ENCODE assay signal across 29 mouse cellular contexts in genomic region chr7:101687144-101687543, GRCm38 (mm10).
"Had no signal": no experiment of that assay in that cellular context is flagged by ENCODE, and none has a peak within 500 bp of the region (broad histone marks: within the 10 kb centered on the region; RNA-seq: fewer than 3 reads in every experiment).

No protein-coding gene starts in this region.

- H3K4me1 ChIP-seq: embryonic facial prominence, embryonic 12.5 days; embryonic facial prominence, embryonic 13.5 days; embryonic facial prominence, embryonic 15.5 days had no signal

- ATAC-seq: forebrain, embryonic 13.5 days; forebrain, embryonic 14.5 days; forebrain, embryonic 15.5 days; forebrain, embryonic 16.5 days; forebrain, postnatal 0 days had no signal

- H3K4me2 ChIP-seq: embryonic facial prominence, embryonic 12.5 days; embryonic facial prominence, embryonic 13.5 days; embryonic facial prominence, embryonic 15.5 days; forebrain, embryonic 12.5 days; forebrain, embryonic 13.5 days; forebrain, embryonic 15.5 days had no signal

- H3K4me3 ChIP-seq: embryonic facial prominence, embryonic 10.5 days; embryonic facial prominence, embryonic 12.5 days; embryonic facial prominence, embryonic 13.5 days; embryonic facial prominence, embryonic 15.5 days; erythroblast, embryonic 14.5 days; forebrain, embryonic 10.5 days; forebrain, embryonic 12.5 days; forebrain, embryonic 13.5 days; forebrain, embryonic 15.5 days; heart, adult 2 months had no signal

- H3K9me3 ChIP-seq: embryonic facial prominence, embryonic 10.5 days; embryonic facial prominence, embryonic 12.5 days; embryonic facial prominence, embryonic 13.5 days; embryonic facial prominence, embryonic 15.5 days; forebrain, embryonic 10.5 days; forebrain, embryonic 12.5 days; forebrain, embryonic 13.5 days; forebrain, embryonic 15.5 days had no signal

- H3K27me3 ChIP-seq: embryonic facial prominence, embryonic 12.5 days; embryonic facial prominence, embryonic 13.5 days; embryonic facial prominence, embryonic 15.5 days; forebrain, embryonic 12.5 days; forebrain, embryonic 13.5 days; forebrain, embryonic 15.5 days had no signal

- H3K9ac ChIP-seq: embryonic facial prominence, embryonic 12.5 days; embryonic facial prominence, embryonic 13.5 days; embryonic facial prominence, embryonic 15.5 days; forebrain, embryonic 12.5 days; forebrain, embryonic 13.5 days; forebrain, embryonic 15.5 days; forebrain, postnatal 0 days had no signal

- DNase-seq: cerebellum, adult 18-20 months; cerebellum, adult 2 months; cerebellum, adult 8-10 months; cerebellum, adult 9-10 months; cerebellum, adult 9-11 months; cerebellum, postnatal 10 days; cerebellum, postnatal 14 days; cerebellum, postnatal 25 days; cerebellum, postnatal 36 days; embryo, embryonic 11 days; forebrain, postnatal 0 days; gastrocnemius, postnatal 10 days; gastrocnemius, postnatal 14 days; gastrocnemius, postnatal 25 days; gastrocnemius, postnatal 36 days; heart, adult 11 months; heart, adult 18-20 months; heart, adult 2 months had no signal

- H3K27ac ChIP-seq: embryonic facial prominence, embryonic 10.5 days; embryonic facial prominence, embryonic 12.5 days; embryonic facial prominence, embryonic 13.5 days; embryonic facial prominence, embryonic 15.5 days; forebrain, embryonic 10.5 days; forebrain, embryonic 12.5 days; forebrain, embryonic 13.5 days; forebrain, embryonic 15.5 days; heart, adult 2 months had no signal
